Mouse (Mus musculus) heart, embryonic 12.5 days (tissue): ENCODE data around the gene Ctnnbip1. TPM values are rescaled to one million over a fixed set of nuclear protein-coding genes. Genes with fewer than 3 reads are reported as not detected.
A peak's percentile ranks its signal among the peaks of the same experiment; 100 is the strongest.

Experiments used
- ATAC-seq: fragments of 200-750 bp; cut with Nextera tagmentation; 2 replicates; pipeline ENCODE4 v1.8.0; 2017; ENCODE audit warnings: moderate TSS enrichment, moderate library complexity; ENCODE audit not compliant: insufficient number of reproducible peaks, low FRiP score
- H3K27ac ChIP-seq: fragments of 300-500 bp; sonication (generic); 2 replicates; pipeline ENCODE4 v1.5.1; 2016; ENCODE audit warnings: mild to moderate bottlenecking, moderate library complexity; ENCODE audit not compliant: poor library complexity, severe bottlenecking
- H3K27me3 ChIP-seq: fragments of 300-500 bp; sonication (generic); replicated peaks from 2 replicates; pipeline ENCODE4 v1.6.1; 2016; ENCODE audit warnings: mild to moderate bottlenecking, moderate library complexity
- H3K36me3 ChIP-seq: fragments of 300-500 bp; sonication (generic); 2 replicates; pipeline ENCODE4 v1.6.1; 2016; ENCODE audit warnings: mild to moderate bottlenecking, moderate library complexity
- H3K4me1 ChIP-seq: fragments of 300-500 bp; sonication (generic); replicated peaks from 2 replicates; pipeline ENCODE4 v1.6.1; 2016; ENCODE audit warnings: mild to moderate bottlenecking
- H3K4me2 ChIP-seq: fragments of 300-500 bp; sonication (generic); 2 replicates; pipeline ENCODE4 v1.6.1; 2016; ENCODE audit warnings: mild to moderate bottlenecking, moderate library complexity
- H3K4me3 ChIP-seq: fragments of 300-500 bp; sonication (generic); 2 replicates; pipeline ENCODE4 v1.5.1; 2016; ENCODE audit warnings: mild to moderate bottlenecking
- H3K9ac ChIP-seq: fragments of 300-500 bp; sonication (generic); 2 replicates; pipeline ENCODE4 v1.6.1; 2016; ENCODE audit warnings: mild to moderate bottlenecking, moderate library complexity
- H3K9me3 ChIP-seq: fragments of 300-500 bp; sonication (generic); replicated peaks from 2 replicates; pipeline ENCODE4 v1.6.1; 2016; ENCODE audit warnings: mild to moderate bottlenecking, moderate library complexity
- WGBS: fragments of 180-500 bp; shearing (Covaris S2); methylation state at CpG from one replicate; pipeline ENCODE4 v1.1.7; 2016; 5-methylcytosine and 5-hydroxymethylcytosine counted together
- polyA plus RNA-seq: library from polyadenylated mRNA; unstranded; fragments of >200 nt; fragmentation: Nextera tagmentation; extraction: Ambion mirVana; gene quantifications from 2 replicates; pipeline ENCODE4 v1.2.1, GENCODE M21; 2016

The Ctnnbip1 gene
- polyA plus RNA-seq, 1 experiment from 2014 or later = 38.5 TPM

DNA sequence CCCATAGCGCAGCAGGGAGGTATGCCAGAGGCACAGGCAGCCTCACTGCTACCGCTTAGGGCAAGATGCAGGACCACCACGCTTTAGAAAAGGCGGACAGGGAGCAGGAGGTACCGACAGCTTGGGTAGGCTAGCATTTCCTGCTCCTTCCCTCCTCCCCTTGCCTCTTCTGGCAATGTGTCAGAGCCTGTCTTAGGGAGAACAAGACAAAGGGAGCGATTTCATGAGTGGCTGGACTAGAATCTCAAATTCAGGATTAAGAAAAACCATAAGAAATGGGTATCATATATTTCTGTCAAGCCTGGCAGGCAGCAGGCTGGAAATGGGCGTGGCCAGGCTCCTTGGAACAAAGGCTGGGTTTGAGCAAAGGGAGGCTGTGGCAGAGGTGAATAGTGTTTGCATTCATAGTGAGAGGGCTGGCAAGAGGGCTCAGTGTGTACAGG lies 44.9 kb downstream of the Ctnnbip1 start:
- Histone ChIP-seq H3K9me3 (no peaks in the 10 kb centered on the region), H3K36me3 (peaks cover 15% of the 10 kb centered on the region), H3K4me1 (peaks cover 65% of the 10 kb centered on the region), H3K27me3 (no peaks in the 10 kb centered on the region), H3K4me3 (no peak overlapping the region), H3K27ac (peak overlapping the region; percentile 63), H3K4me2 (peak overlapping the region; percentile 44), H3K9ac (peak overlapping the region; percentile 27; the same call in 1 of the 2 replicates)
- WGBS = 38% methylated on average over 7 of the region's 7 CpGs
- no peak for ATAC-seq

- H3K27ac ChIP-seq = peak overlapping the region; percentile 44
- peak; percentile 33; the same call in 1 of the 2 replicates for ATAC-seq
- 47% methylated on average over 10 of the region's 10 CpGs for WGBS
Measured at GRCm38 (mm10) chr4:149563941-149564361, 45.9 kb downstream of the Ctnnbip1 start.

DNA sequence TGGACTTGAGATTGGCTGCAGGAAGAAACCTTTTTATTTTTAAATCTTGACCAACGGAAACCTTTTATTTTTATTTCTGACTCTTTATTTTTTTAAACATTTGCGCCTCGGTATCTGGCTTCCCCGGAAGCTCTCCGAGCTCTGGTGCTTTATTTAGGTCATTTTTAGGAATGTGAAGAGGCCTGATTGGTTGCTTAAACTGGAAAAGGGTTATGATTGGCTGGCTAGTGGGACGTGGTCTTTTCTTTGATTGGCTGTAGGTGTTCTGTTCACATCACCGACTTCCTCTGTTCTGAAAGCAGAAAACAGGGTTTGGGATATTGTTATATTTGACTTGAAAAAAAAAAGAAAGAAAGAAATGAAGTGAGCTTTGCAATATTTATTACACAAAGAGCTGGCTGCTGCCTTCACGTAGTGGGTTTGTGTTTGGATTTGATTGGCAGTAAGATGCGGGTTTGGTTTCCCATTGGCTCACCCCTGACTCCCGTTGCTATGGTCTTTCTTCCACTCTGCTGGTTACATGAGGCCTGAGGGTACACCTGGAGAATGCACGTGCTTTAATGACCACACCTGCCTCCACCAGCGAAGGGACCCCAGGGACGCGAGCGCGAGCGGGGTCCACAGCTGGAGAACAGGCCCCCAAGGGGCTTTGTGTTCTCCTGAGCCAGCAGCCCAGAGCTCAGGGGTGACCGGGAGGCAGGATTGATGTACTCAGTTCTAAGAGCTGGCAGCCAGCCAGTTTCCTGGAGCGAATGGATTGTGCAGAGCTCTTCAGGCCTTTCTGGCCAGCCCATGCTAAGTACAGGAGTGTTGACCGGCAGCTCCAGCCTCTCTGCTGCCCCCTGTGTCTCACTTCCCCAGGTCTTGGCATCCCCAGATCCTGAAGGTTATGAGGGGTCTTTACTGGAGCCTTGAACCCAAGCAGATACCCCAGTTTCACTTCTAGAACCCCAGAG lies 46.7 kb downstream of the Ctnnbip1 start:
- Histone ChIP-seq H3K4me1 (peaks cover 57% of the 10 kb centered on the region), H3K27ac (peak overlapping the region; percentile 71), H3K4me3 (no peak overlapping the region)

More at GRCm38 (mm10) chr4:149563941-149564361, 45.9 kb downstream of the Ctnnbip1 start:
- Histone ChIP-seq H3K27me3 (no peaks in the 10 kb centered on the region), H3K9me3 (no peaks in the 10 kb centered on the region), H3K4me1 (peaks cover 57% of the 10 kb centered on the region), H3K4me3 (0 out of 2 replicates have a peak overlapping the region, but pooled peaks have one; percentile 5), H3K4me2 (peak overlapping the region; percentile 51), H3K9ac (no peak overlapping the region; the same call in 1 of the 2 replicates), H3K36me3 (peaks cover 15% of the 10 kb centered on the region)

GRCm38 (mm10) chr4:149567432-149568026 lies 49.5 kb downstream of the Ctnnbip1 start:
- Histone ChIP-seq H3K9ac (no peak overlapping the region), H3K27me3 (peaks cover 10% of the 10 kb centered on the region; the same call in 1 of the 2 replicates), H3K9me3 (no peaks in the 10 kb centered on the region), H3K4me3 (no peak overlapping the region), H3K4me2 (no peak overlapping the region), H3K36me3 (peaks cover 5% of the 10 kb centered on the region; the same call in 1 of the 2 replicates), H3K27ac (no peak overlapping the region), H3K4me1 (peaks cover 59% of the 10 kb centered on the region)
- no peak for ATAC-seq
- 17% methylated on average over 8 of the region's 8 CpGs for WGBS

More for the DNA sequence above, 46.7 kb downstream of the Ctnnbip1 start:
- Histone ChIP-seq H3K27me3 (no peaks in the 10 kb centered on the region), H3K4me2 (peak overlapping the region; percentile 51), H3K9me3 (no peaks in the 10 kb centered on the region), H3K36me3 (peaks cover 8% of the 10 kb centered on the region; the same call in 1 of the 2 replicates), H3K9ac (no peak overlapping the region)
- 54% methylated on average over 20 of the region's 20 CpGs for WGBS
- peak; percentile 67; the same call in 1 of the 2 replicates for ATAC-seq

DNA sequence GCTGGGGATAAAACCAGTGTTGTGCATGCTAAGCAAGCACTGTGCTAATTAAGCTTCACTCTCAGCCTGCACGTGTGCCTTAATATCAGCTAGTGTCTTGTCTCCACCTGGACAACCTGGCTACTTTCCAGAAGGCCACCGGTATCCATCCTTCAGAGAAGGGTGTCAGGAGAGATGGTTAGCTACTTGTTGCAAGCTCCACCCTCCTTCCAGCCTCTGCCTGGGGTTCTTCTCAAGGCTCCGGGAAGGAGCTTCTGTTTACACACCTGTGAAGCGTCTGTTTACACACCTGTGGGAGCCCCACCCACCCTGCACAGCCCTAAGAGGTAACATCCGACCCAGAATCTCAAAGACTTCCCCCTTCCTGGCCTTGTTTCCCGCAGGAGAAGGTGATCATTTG lies 50.6 kb downstream of the Ctnnbip1 start:
- Histone ChIP-seq H3K27me3 (peaks cover 21% of the 10 kb centered on the region; the same call in 1 of the 2 replicates), H3K4me1 (peaks cover 55% of the 10 kb centered on the region), H3K36me3 (peaks cover 5% of the 10 kb centered on the region; the same call in 1 of the 2 replicates), H3K4me2 (no peak overlapping the region), H3K9ac (no peak overlapping the region), H3K9me3 (no peaks in the 10 kb centered on the region), H3K4me3 (no peak overlapping the region), H3K27ac (no peak overlapping the region)
- 67% methylated on average over 6 of the region's 6 CpGs for WGBS
- no peak for ATAC-seq

DNA sequence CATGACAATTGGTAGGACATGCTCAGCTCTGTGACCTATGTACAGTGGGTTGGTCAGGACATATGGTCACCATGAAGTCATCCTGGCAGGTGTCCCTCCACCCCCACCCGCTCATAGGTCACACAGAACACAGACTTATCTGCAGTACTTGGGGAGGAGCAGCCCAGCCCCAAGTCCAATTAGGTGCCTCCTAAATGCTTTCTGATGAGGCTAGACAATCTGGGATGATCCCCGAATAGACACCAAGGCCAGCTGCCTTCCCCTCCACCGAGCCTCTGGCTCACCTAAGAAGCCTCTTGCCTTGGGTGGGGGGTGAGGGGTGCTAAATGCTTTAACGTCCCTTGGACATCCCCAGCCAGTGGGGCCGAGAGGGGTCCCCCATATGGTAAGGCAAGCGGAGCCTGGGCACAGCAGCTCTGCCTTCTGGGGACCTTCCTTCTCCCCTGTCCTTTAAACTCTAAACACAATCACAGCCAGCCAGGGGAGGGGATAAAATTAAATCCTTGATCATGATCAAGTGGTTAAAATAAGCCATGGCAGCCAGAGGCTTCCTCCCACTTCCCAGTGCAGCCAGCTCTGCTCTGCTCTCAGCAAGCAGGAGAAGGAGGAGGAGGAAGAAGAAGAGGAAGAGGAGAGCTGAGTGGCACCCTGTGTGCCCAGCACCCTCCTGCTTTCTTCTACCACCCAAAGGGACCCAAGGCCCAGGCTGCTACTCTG lies 51.9 kb downstream of the Ctnnbip1 start:
- Histone ChIP-seq H3K36me3 (peaks cover 5% of the 10 kb centered on the region; the same call in 1 of the 2 replicates), H3K9me3 (no peaks in the 10 kb centered on the region), H3K9ac (no peak overlapping the region), H3K4me3 (no peak overlapping the region), H3K27me3 (peaks cover 21% of the 10 kb centered on the region; the same call in 1 of the 2 replicates), H3K4me1 (peaks cover 43% of the 10 kb centered on the region), H3K27ac (no peak overlapping the region), H3K4me2 (no peak overlapping the region)
- WGBS = 68% methylated on average over 6 of the region's 6 CpGs
- ATAC-seq = no peak

- 66% methylated on average over 4 of the region's 4 CpGs for WGBS
- no peak overlapping the region for H3K9ac ChIP-seq
- no peak overlapping the region for H3K4me2 ChIP-seq
- peaks cover 5% of the 10 kb centered on the region; the same call in 1 of the 2 replicates for H3K36me3 ChIP-seq
- H3K9me3 ChIP-seq = no peaks in the 10 kb centered on the region
- H3K27me3 ChIP-seq = peaks cover 21% of the 10 kb centered on the region; the same call in 1 of the 2 replicates
- no peak overlapping the region for H3K4me3 ChIP-seq
- no peak for ATAC-seq
- peaks cover 37% of the 10 kb centered on the region for H3K4me1 ChIP-seq
- no peak overlapping the region for H3K27ac ChIP-seq
Measured at GRCm38 (mm10) chr4:149570498-149570863, 52.4 kb downstream of the Ctnnbip1 start.

DNA sequence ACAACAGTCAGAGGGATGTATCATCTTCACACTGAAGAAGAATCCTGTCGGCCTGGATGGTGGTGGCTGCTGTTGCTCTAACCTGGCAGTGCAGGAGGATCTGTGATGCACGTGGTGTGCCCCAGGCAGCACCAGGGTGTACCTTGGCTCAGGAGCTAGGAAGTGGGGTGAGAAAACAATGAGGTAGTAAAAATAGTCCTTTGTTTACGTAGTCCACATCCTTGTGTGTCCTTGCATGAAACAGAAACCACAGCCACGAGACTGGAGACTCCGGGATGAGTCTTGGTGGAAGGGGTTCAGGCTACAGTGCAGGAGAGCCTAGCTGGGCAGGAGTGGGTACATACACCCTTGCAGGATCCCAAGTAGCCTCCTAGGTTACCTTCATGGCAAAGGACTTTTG lies 53.2 kb downstream of the Ctnnbip1 start:
- ATAC-seq = no peak
- H3K9me3 ChIP-seq = no peaks in the 10 kb centered on the region
- no peak overlapping the region for H3K27ac ChIP-seq
- H3K4me1 ChIP-seq = peaks cover 33% of the 10 kb centered on the region
- H3K27me3 ChIP-seq = peaks cover 25% of the 10 kb centered on the region; the same call in 1 of the 2 replicates
- H3K4me3 ChIP-seq = no peak overlapping the region
- H3K9ac ChIP-seq = 0 out of 2 replicates have a peak overlapping the region, but pooled peaks have one; percentile 24
- WGBS = 61% methylated on average over 5 of the region's 5 CpGs
- peak overlapping the region; percentile 11; the same call in 1 of the 2 replicates for H3K4me2 ChIP-seq
- H3K36me3 ChIP-seq = no peaks in the 10 kb centered on the region

DNA sequence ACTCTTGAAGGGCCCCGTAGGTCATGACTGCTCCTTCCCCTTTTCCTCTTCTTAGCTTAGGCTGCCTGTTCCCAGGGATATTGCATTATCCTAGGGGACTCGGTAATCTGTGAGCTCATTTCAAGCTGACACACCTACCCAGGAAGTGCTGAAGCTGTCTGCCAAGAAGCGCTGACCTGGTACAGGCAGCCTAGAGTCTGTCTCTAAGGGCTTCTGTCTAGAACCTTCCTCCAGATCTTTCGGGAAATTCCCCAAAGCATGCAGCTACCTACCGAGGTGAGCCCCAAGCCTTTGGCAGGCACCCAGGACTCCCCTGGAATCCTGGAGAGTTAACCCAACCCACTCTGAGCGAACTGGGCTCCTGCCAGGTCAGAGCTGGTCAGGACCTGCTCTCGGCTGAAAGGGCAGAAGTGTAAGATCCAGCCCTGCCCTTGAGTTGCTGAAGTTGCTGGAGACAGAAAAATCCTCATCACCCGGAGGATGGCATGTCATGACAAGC lies 53.7 kb downstream of the Ctnnbip1 start:
- Histone ChIP-seq H3K9me3 (no peaks in the 10 kb centered on the region), H3K4me2 (peak overlapping the region; percentile 11; the same call in 1 of the 2 replicates), H3K4me1 (peaks cover 33% of the 10 kb centered on the region), H3K27me3 (peaks cover 30% of the 10 kb centered on the region), H3K9ac (0 out of 2 replicates have a peak overlapping the region, but pooled peaks have one; percentile 24), H3K4me3 (no peak overlapping the region), H3K36me3 (no peaks in the 10 kb centered on the region), H3K27ac (no peak overlapping the region)
- 39% methylated on average over 8 of the region's 8 CpGs for WGBS
- no peak; the same call in 1 of the 2 replicates for ATAC-seq

- Histone ChIP-seq H3K36me3 (no peaks in the 10 kb centered on the region), H3K27ac (no peak overlapping the region), H3K4me3 (no peak overlapping the region), H3K4me2 (no peak overlapping the region), H3K9ac (no peak overlapping the region), H3K9me3 (no peaks in the 10 kb centered on the region), H3K27me3 (peaks cover 37% of the 10 kb centered on the region), H3K4me1 (peaks cover 30% of the 10 kb centered on the region)
- WGBS = 37% methylated on average over 5 of the region's 9 CpGs
- ATAC-seq = no peak
Measured at GRCm38 (mm10) chr4:149572446-149572845, 54.4 kb downstream of the Ctnnbip1 start.
